Mouse (Mus musculus) small intestine, adult 2 months (tissue): ENCODE data around the gene Gm45140.

Experiments used
- CTCF ChIP-seq: fragments of 200-500 bp; IDR thresholded peaks from 2 replicates; pipeline ENCODE4 v1.5.1; 2012; ENCODE audit warnings: low read depth, mild to moderate bottlenecking, control low read depth, inconsistent platforms, low read length, moderate library complexity, mixed read lengths; ENCODE audit not compliant: insufficient replicate concordance, insufficient read length; ENCODE audit errors: extremely low read depth
- POLR2A ChIP-seq: fragments of 200-500 bp; IDR thresholded peaks from 2 replicates; pipeline ENCODE4 v1.6.1; 2012; ENCODE audit warnings: low read depth, mild to moderate bottlenecking, control low read depth, inconsistent platforms, low read length, moderate library complexity

- TF ChIP-seq CTCF (no peak), POLR2A (no peak)
Observed at GRCm38 (mm10) chr6:87806857-87807256, 28.7 kb downstream of the Gm45140 start.
